Mouse (Mus musculus): ENCODE results near the gene Kctd14. TPM values are rescaled to one million over a fixed set of nuclear protein-coding genes. Genes with fewer than 3 reads are reported as not detected.

Gene Kctd14
- polyA plus RNA-seq, 1 experiment from 2014 or later: 5.3 TPM

DNA sequence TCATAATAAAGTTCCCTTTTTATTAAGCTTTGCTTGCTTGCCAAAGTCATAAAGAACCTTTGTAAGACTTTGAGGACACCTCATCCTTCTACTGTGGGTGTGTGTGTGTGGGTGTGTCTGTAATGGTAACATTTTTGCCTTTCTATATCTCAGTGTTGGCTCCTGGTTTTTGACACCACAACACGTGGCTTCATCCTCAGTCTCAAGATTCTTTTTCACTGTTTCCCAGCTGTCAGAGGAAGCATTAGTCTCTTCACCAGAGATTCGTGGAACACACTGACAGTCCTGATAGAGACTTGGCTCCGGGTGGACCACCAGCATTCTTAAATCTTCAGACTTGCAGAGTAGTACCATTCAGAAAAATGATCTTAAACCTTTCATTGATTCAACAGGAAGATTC, 29.2 kb downstream of the Kctd14 start:
- no peak overlapping the region for H3K27ac ChIP-seq (ENCODE audit: low read depth, low read length)
- H3K9ac ChIP-seq (ENCODE audit: low read depth, low read length): no peak overlapping the region
- H3K36me3 ChIP-seq (ENCODE audit: control insufficient read depth, insufficient read depth): peaks cover 6% of the 10 kb centered on the region
- H3K27me3 ChIP-seq (replicated peaks; ENCODE audit: control insufficient read depth, insufficient read depth, low read length): no peaks in the 10 kb centered on the region
- TF ChIP-seq CTCF (IDR thresholded peaks at IDR 0.05; ENCODE audit: low read depth): no peak
- H3K9me3 ChIP-seq (ENCODE audit: control insufficient read depth): no peaks in the 10 kb centered on the region
- H3K4me3 ChIP-seq (ENCODE audit: low read depth, low read length): peak overlapping the region; percentile 63
- H3K4me2 ChIP-seq (replicated peaks; ENCODE audit: low read depth): peak overlapping the region; percentile 73
- H3K4me1 ChIP-seq (replicated peaks; ENCODE audit: control insufficient read depth, insufficient read depth, low read length): no peaks in the 10 kb centered on the region
- ATAC-seq: no peak
- 21% methylated on average over 3 of the region's 3 CpGs for WGBS

DNA sequence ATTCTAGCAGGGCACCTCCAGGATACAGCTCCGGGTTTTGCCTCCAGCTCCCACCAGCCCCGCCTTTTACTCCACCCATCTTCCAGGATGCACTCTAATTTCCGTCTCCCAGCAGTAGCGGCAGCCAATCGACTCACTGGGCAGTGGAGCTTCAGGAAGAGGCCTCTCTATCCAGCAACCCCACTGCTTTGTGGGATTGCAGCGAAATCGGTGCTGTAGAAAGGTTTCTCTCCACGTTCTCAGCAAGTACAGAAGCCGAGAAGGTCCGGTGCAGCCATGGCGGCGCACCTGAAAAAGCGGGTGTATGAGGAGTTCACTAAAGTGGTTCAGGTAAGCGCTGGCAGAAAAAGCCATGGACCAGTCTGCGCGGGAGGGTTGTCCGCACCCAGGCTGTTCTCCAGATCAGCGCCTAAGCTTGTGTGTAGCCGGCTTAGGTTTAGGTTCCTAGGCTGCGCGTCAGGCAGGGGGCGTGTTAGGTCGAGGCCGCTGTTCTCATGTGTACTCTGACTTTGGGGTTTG, 29.8 kb downstream of the Kctd14 start, which contains the start of gene Ints4:
Ints4 (plus strand) TSS at position 136 of the 519 bp plus-strand sequence.
- H3K27ac ChIP-seq (ENCODE audit: low read depth, low read length): peak within 1 kb of the TSS; percentile 74

DNA sequence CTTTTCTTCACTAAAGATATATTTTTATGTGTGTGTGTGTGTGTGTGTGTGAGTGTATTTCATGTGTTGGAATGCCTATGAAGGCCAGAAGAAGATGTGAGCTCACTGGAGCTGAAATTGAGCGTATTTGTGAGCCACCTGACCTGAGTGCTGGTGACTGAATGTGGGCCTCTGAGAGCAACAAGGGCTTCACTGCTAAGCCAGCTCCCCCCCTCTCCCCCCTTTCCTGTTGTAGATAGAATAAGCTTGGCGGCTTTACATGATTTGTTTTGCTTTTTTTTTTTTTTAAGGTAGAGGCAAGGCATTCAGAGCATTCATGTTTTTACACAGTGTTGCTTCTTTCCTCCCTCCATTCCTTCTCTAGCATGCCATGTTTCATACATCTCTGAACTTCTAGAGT, 32.3 kb downstream of the Kctd14 start:
- 78% methylated on average over 2 of the region's 2 CpGs for WGBS
- Histone ChIP-seq H3K27me3 (replicated peaks; ENCODE audit: control insufficient read depth, insufficient read depth, low read length) (no peaks in the 10 kb centered on the region), H3K9me3 (ENCODE audit: control insufficient read depth) (no peaks in the 10 kb centered on the region), H3K27ac (ENCODE audit: low read depth, low read length) (no peak overlapping the region), H3K9ac (ENCODE audit: low read depth, low read length) (no peak overlapping the region), H3K4me1 (replicated peaks; ENCODE audit: control insufficient read depth, insufficient read depth, low read length) (no peaks in the 10 kb centered on the region), H3K4me3 (ENCODE audit: low read depth, low read length) (no peak overlapping the region), H3K4me2 (replicated peaks; ENCODE audit: low read depth) (no peak overlapping the region), H3K36me3 (ENCODE audit: control insufficient read depth, insufficient read depth) (peaks cover 28% of the 10 kb centered on the region)
- no peak for TF ChIP-seq CTCF (IDR thresholded peaks at IDR 0.05; ENCODE audit: low read depth)
- ATAC-seq: no peak

More for the DNA sequence above, 29.8 kb downstream of the Kctd14 start, which contains the start of gene Ints4:
- peaks cover 11% of the 10 kb centered on the region for H3K36me3 ChIP-seq (ENCODE audit: control insufficient read depth, insufficient read depth)
- peak within 1 kb of the TSS; percentile 73 for H3K4me2 ChIP-seq (replicated peaks; ENCODE audit: low read depth)
- peak within 1 kb of the TSS; percentile 63 for H3K4me3 ChIP-seq (ENCODE audit: low read depth, low read length)
- peak; percentile 99 for ATAC-seq
- no peaks in the 10 kb centered on the region for H3K9me3 ChIP-seq (ENCODE audit: control insufficient read depth)
- peak; percentile 68 for TF ChIP-seq CTCF (IDR thresholded peaks at IDR 0.05; ENCODE audit: low read depth)
- H3K4me1 ChIP-seq (replicated peaks; ENCODE audit: control insufficient read depth, insufficient read depth, low read length): no peaks in the 10 kb centered on the region
- no peaks in the 10 kb centered on the region for H3K27me3 ChIP-seq (replicated peaks; ENCODE audit: control insufficient read depth, insufficient read depth, low read length)
- H3K9ac ChIP-seq (ENCODE audit: low read depth, low read length): peak within 1 kb of the TSS; percentile 45; the same call in 1 of the 2 replicates
- WGBS: under 1% methylated on average over 24 of the region's 24 CpGs

DNA sequence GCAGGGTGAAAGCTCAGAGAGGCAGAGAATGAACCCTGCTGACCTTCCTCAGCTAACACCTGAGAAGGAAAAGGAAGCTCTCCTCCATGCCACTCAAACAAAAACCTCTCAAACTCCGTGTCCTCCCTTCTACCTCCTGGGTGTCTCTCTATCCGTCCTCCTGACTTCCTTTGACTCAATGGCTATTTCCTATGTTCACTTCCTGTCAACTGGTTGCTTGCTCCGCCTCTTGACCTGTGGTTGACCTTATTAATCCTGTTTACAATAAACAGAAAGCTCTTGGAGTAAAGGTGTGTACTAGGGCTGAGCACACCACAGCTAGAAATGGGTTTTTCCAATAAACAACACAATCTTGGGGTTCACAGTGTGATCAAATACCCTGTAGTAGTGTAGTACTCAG, 40.0 kb downstream of the Kctd14 start:
- Histone ChIP-seq H3K4me3 (ENCODE audit: low read depth, low read length) (no peak overlapping the region), H3K27ac (ENCODE audit: low read depth, low read length) (no peak overlapping the region), H3K4me1 (replicated peaks; ENCODE audit: control insufficient read depth, insufficient read depth, low read length) (no peaks in the 10 kb centered on the region), H3K4me2 (replicated peaks; ENCODE audit: low read depth) (no peak overlapping the region), H3K36me3 (ENCODE audit: control insufficient read depth, insufficient read depth) (peaks cover 44% of the 10 kb centered on the region), H3K9ac (ENCODE audit: low read depth, low read length) (no peak overlapping the region), H3K9me3 (ENCODE audit: control insufficient read depth) (no peaks in the 10 kb centered on the region), H3K27me3 (replicated peaks; ENCODE audit: control insufficient read depth, insufficient read depth, low read length) (no peaks in the 10 kb centered on the region)
- ATAC-seq: no peak
- no peak for TF ChIP-seq CTCF (IDR thresholded peaks at IDR 0.05; ENCODE audit: low read depth)
- WGBS: 62% methylated on average over 3 of the region's 3 CpGs

DNA sequence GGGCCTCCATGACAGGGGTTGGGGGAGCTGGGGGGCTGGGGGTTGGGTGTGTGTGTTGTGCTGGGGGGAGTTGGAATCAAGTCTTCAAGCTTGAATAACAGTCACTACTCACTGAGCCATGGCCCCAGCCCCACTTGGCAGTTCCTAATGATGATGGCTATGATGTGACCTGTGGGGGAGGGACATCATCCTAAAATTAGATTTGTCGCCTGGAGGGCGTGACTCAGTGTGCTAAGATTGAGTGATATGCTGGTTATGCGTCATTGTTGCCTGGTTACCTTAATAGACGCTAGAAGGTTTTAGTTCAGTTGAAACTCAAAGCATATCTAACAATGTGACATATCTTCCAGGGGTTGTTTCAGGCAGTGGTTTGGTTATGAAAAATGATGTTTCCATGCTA, 41.3 kb downstream of the Kctd14 start:
- Histone ChIP-seq H3K9me3 (ENCODE audit: control insufficient read depth) (no peaks in the 10 kb centered on the region), H3K27me3 (replicated peaks; ENCODE audit: control insufficient read depth, insufficient read depth, low read length) (no peaks in the 10 kb centered on the region), H3K27ac (ENCODE audit: low read depth, low read length) (no peak overlapping the region), H3K4me1 (replicated peaks; ENCODE audit: control insufficient read depth, insufficient read depth, low read length) (no peaks in the 10 kb centered on the region), H3K36me3 (ENCODE audit: control insufficient read depth, insufficient read depth) (peaks cover 34% of the 10 kb centered on the region), H3K4me2 (replicated peaks; ENCODE audit: low read depth) (no peak overlapping the region), H3K4me3 (ENCODE audit: low read depth, low read length) (no peak overlapping the region), H3K9ac (ENCODE audit: low read depth, low read length) (no peak overlapping the region)
- no peak for TF ChIP-seq CTCF (IDR thresholded peaks at IDR 0.05; ENCODE audit: low read depth)
- ATAC-seq: no peak
- 86% methylated on average over 4 of the region's 4 CpGs for WGBS

DNA sequence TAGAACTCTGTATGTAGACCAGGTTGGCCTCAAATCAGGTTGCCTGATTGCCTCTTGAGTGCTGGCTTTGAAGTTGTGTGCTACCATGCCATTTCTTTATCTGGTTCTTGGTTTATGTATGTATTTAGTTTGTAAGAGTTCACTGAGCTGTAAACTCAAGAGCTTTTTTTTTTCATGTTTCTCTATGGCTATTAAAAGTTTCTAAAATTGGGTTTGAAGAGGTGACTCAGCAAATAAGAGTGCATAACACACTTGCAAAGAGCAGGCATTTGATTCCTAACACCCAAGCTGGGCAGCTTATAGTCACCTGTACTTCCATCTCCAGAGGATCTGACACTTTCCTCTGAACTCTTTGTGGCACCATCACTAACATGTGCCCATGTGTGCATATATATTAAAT, 43.9 kb downstream of the Kctd14 start:
- Histone ChIP-seq H3K27ac (ENCODE audit: low read depth, low read length) (no peak overlapping the region), H3K4me1 (replicated peaks; ENCODE audit: control insufficient read depth, insufficient read depth, low read length) (no peaks in the 10 kb centered on the region), H3K4me2 (replicated peaks; ENCODE audit: low read depth) (no peak overlapping the region), H3K9ac (ENCODE audit: low read depth, low read length) (no peak overlapping the region), H3K4me3 (ENCODE audit: low read depth, low read length) (no peak overlapping the region), H3K27me3 (replicated peaks; ENCODE audit: control insufficient read depth, insufficient read depth, low read length) (no peaks in the 10 kb centered on the region), H3K9me3 (ENCODE audit: control insufficient read depth) (no peaks in the 10 kb centered on the region), H3K36me3 (ENCODE audit: control insufficient read depth, insufficient read depth) (peaks cover 23% of the 10 kb centered on the region)
- no peak for ATAC-seq
- no peak for TF ChIP-seq CTCF (IDR thresholded peaks at IDR 0.05; ENCODE audit: low read depth)
